Mouse (Mus musculus): ENCODE data around the gene Prcc. TPM values are rescaled to one million over a fixed set of nuclear protein-coding genes. Genes with fewer than 3 reads are reported as not detected.

Prcc gene
- total and polyA plus RNA-seq, 2 experiments from 2014 or later: 20.6 to 77.1 TPM

DNA sequence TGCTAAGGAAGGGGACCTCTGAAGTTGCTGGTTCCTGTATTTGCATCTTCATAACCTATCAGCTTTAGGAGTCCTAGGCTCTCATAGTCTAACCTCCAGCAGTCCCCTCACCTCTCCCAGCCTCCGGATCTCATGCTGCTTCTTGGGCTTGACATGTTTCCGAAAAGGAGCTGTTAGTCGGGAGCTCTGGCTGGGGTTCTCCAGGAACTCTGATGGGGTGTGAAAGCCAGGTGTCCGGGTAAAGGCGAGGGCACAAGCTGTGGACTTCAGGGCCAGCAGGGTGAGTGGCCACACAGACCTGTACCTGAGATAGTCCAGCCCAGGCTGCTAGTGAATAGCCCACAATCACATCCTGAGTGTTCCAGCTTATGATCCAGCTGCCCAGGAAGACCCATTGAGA, 42.0 kb upstream of the Prcc start:
- Histone ChIP-seq H3K27ac (ENCODE audit: low read depth, low read length) (no peak overlapping the region), H3K27me3 (ENCODE audit: insufficient read depth, low read length) (no peaks in the 10 kb centered on the region), H3K4me2 (ENCODE audit: low read depth) (no peak overlapping the region), H3K4me3 (ENCODE audit: low read depth, low read length) (no peak overlapping the region), H3K36me3 (ENCODE audit: insufficient read depth) (peaks cover 57% of the 10 kb centered on the region), H3K9me3 (ENCODE audit: low read length) (no peaks in the 10 kb centered on the region), H3K9ac (no peak overlapping the region), H3K4me1 (ENCODE audit: insufficient read depth) (peaks cover 5% of the 10 kb centered on the region; the same call in 1 of the 2 replicates)
- WGBS: 96% methylated on average over 5 of the region's 5 CpGs
- TF ChIP-seq CTCF (IDR thresholded peaks at IDR 0.05; ENCODE audit: low read depth): no peak
- no peak for DNase-seq
- no peak for ATAC-seq

- H3K27me3 ChIP-seq (ENCODE audit: insufficient read depth, low read length): no peaks in the 10 kb centered on the region
- peaks cover 56% of the 10 kb centered on the region for H3K36me3 ChIP-seq (ENCODE audit: insufficient read depth)
- H3K9me3 ChIP-seq (ENCODE audit: low read length): no peaks in the 10 kb centered on the region
- H3K9ac ChIP-seq: no peak overlapping the region
- no peak for TF ChIP-seq CTCF (IDR thresholded peaks at IDR 0.05; ENCODE audit: low read depth)
- no peak overlapping the region for H3K4me3 ChIP-seq (ENCODE audit: low read depth, low read length)
- DNase-seq (no peak), ATAC-seq (no peak)
- H3K4me2 ChIP-seq (ENCODE audit: low read depth): no peak overlapping the region
- WGBS: 89% methylated on average over 7 of the region's 7 CpGs
- H3K27ac ChIP-seq (ENCODE audit: low read depth, low read length): no peak overlapping the region
- H3K4me1 ChIP-seq (ENCODE audit: insufficient read depth): peaks cover 5% of the 10 kb centered on the region; the same call in 1 of the 2 replicates
Observed at GRCm38 (mm10) chr3:87924996-87925395, 39.6 kb upstream of the Prcc start.

GRCm38 (mm10) chr3:87920270-87920943, 35.0 kb upstream of the Prcc start:
- H3K4me2 ChIP-seq (ENCODE audit: low read depth): peak overlapping the region; percentile 66
- no peak for DNase-seq
- TF ChIP-seq CTCF (IDR thresholded peaks at IDR 0.05; ENCODE audit: low read depth): peak; percentile 21; the same call in 1 of the 2 replicates
- peak overlapping the region; percentile 50 for H3K4me3 ChIP-seq (ENCODE audit: low read depth, low read length)
- ATAC-seq: no peak
- 0 out of 2 replicates have a peak, but pooled peaks cover 3% of the 10 kb centered on the region for H3K4me1 ChIP-seq (ENCODE audit: insufficient read depth)
- no peaks in the 10 kb centered on the region for H3K9me3 ChIP-seq (ENCODE audit: low read length)
- no peaks in the 10 kb centered on the region for H3K27me3 ChIP-seq (ENCODE audit: insufficient read depth, low read length)
- WGBS: 71% methylated on average over 9 of the region's 9 CpGs
- H3K27ac ChIP-seq (ENCODE audit: low read depth, low read length): no peak overlapping the region
- peaks cover 45% of the 10 kb centered on the region for H3K36me3 ChIP-seq (ENCODE audit: insufficient read depth)
- no peak overlapping the region for H3K9ac ChIP-seq

GRCm38 (mm10) chr3:87919336-87920108, 34.1 kb upstream of the Prcc start, which contains the start of gene Mrpl24:
Mrpl24 (plus strand) TSS chr3:87919506.
- H3K27ac ChIP-seq (ENCODE audit: low read depth, low read length): peak within 1 kb of the TSS; percentile 70
- no peaks in the 10 kb centered on the region for H3K27me3 ChIP-seq (ENCODE audit: insufficient read depth, low read length)
- H3K9ac ChIP-seq: peak within 1 kb of the TSS; percentile 56
- peak; percentile 95 for DNase-seq
- no peak for TF ChIP-seq CTCF (IDR thresholded peaks at IDR 0.05; ENCODE audit: low read depth)
- WGBS: under 1% methylated on average over 30 of the region's 30 CpGs
- H3K4me3 ChIP-seq (ENCODE audit: low read depth, low read length): peak within 1 kb of the TSS; percentile 50
- H3K9me3 ChIP-seq (ENCODE audit: low read length): no peaks in the 10 kb centered on the region
- H3K4me1 ChIP-seq (ENCODE audit: insufficient read depth): 0 out of 2 replicates have a peak, but pooled peaks cover 3% of the 10 kb centered on the region
- peak within 1 kb of the TSS; percentile 66 for H3K4me2 ChIP-seq (ENCODE audit: low read depth)
- H3K36me3 ChIP-seq (ENCODE audit: insufficient read depth): peaks cover 45% of the 10 kb centered on the region
- ATAC-seq: peak; percentile 95

DNA sequence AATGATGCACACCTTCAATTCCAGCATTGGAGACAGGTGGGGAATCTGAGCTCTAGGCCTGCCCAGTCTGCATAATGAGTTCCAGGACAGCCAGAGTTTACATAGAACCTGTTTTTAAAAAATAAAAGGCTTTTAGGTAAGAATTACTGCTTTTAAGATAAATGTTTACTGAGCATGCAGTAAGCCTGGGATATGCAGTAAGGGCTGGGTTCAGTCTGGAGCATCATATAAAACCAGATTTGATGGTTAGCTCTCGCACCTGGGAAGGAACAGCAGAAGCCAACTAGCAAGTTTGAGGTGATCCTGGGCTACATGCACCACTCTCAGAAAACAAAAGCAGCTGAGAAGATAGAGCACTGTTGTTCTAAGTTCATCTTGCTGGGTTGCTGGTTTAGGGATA, 33.1 kb upstream of the Prcc start:
- WGBS: 92% methylated on average over 1 of the region's 1 CpGs
- H3K4me2 ChIP-seq (ENCODE audit: low read depth): peak overlapping the region; percentile 66; the same call in 1 of the 2 replicates
- H3K27ac ChIP-seq (ENCODE audit: low read depth, low read length): peak overlapping the region; percentile 70; the same call in 1 of the 2 replicates
- no peak for ATAC-seq
- H3K9me3 ChIP-seq (ENCODE audit: low read length): no peaks in the 10 kb centered on the region
- DNase-seq: no peak
- no peak overlapping the region for H3K9ac ChIP-seq
- no peak for TF ChIP-seq CTCF (IDR thresholded peaks at IDR 0.05; ENCODE audit: low read depth)
- peaks cover 46% of the 10 kb centered on the region for H3K36me3 ChIP-seq (ENCODE audit: insufficient read depth)
- no peak overlapping the region for H3K4me3 ChIP-seq (ENCODE audit: low read depth, low read length)
- H3K4me1 ChIP-seq (ENCODE audit: insufficient read depth): 0 out of 2 replicates have a peak, but pooled peaks cover 3% of the 10 kb centered on the region
- no peaks in the 10 kb centered on the region for H3K27me3 ChIP-seq (ENCODE audit: insufficient read depth, low read length)

GRCm38 (mm10) chr3:87916990-87917389, 31.6 kb upstream of the Prcc start:
- ATAC-seq: no peak
- Histone ChIP-seq H3K9me3 (ENCODE audit: low read length) (no peaks in the 10 kb centered on the region), H3K4me3 (ENCODE audit: low read depth, low read length) (no peak overlapping the region), H3K36me3 (ENCODE audit: insufficient read depth) (peaks cover 40% of the 10 kb centered on the region), H3K27me3 (ENCODE audit: insufficient read depth, low read length) (no peaks in the 10 kb centered on the region), H3K9ac (no peak overlapping the region), H3K27ac (ENCODE audit: low read depth, low read length) (no peak overlapping the region), H3K4me2 (ENCODE audit: low read depth) (no peak overlapping the region), H3K4me1 (ENCODE audit: insufficient read depth) (0 out of 2 replicates have a peak, but pooled peaks cover 3% of the 10 kb centered on the region)
- 93% methylated on average over 1 of the region's 1 CpGs for WGBS
- DNase-seq: no peak
- no peak; the same call in 1 of the 2 replicates for TF ChIP-seq CTCF (IDR thresholded peaks at IDR 0.05; ENCODE audit: low read depth)

- Histone ChIP-seq H3K4me3 (ENCODE audit: low read depth, low read length) (no peak overlapping the region), H3K27ac (ENCODE audit: low read depth, low read length) (no peak overlapping the region), H3K27me3 (ENCODE audit: insufficient read depth, low read length) (no peaks in the 10 kb centered on the region), H3K9me3 (ENCODE audit: low read length) (no peaks in the 10 kb centered on the region), H3K36me3 (ENCODE audit: insufficient read depth) (peaks cover 36% of the 10 kb centered on the region), H3K4me1 (ENCODE audit: insufficient read depth) (0 out of 2 replicates have a peak, but pooled peaks cover 2% of the 10 kb centered on the region), H3K9ac (no peak overlapping the region), H3K4me2 (ENCODE audit: low read depth) (no peak overlapping the region)
- 95% methylated on average over 10 of the region's 10 CpGs for WGBS
- no peak for TF ChIP-seq CTCF (IDR thresholded peaks at IDR 0.05; ENCODE audit: low read depth)
- ATAC-seq: no peak
- DNase-seq: no peak
Observed at GRCm38 (mm10) chr3:87913891-87914290, 28.5 kb upstream of the Prcc start.
